Mouse (Mus musculus): ENCODE measurements at regions not wholly inside any gene's neighbourhood (a gene's known extent, or its start where the extent isn't known, plus 50 kb on each side); places are given as distances from the start of the nearest gene placed in this dataset.

GRCm38 (mm10) chr6:78228883-78229282 lies 141.6 kb upstream of the Reg3b start:
- no peak for DNase-seq

GRCm38 (mm10) chr6:78244404-78244803 lies 126.1 kb upstream of the Reg3b start:
- no peak for DNase-seq

- DNase-seq, result no peak
Measured at GRCm38 (mm10) chr6:78245010-78245409, 125.4 kb upstream of the Reg3b start.

- no peak for DNase-seq
Measured at GRCm38 (mm10) chr6:78250053-78250452, 120.4 kb upstream of the Reg3b start.

GRCm38 (mm10) chr6:78250541-78250940 lies 119.9 kb upstream of the Reg3b start:
- DNase-seq, result no peak

- no peak for DNase-seq
Measured at GRCm38 (mm10) chr6:78271879-78272546, 98.4 kb upstream of the Reg3b start.

GRCm38 (mm10) chr6:78277993-78278715 lies 92.3 kb upstream of the Reg3b start:
- DNase-seq, result peak; percentile 2

- no peak for DNase-seq
Measured at GRCm38 (mm10) chr6:78280541-78280940, 89.9 kb upstream of the Reg3b start.

- no peak for DNase-seq
Measured at GRCm38 (mm10) chr6:78294647-78295046, 75.8 kb upstream of the Reg3b start.

- DNase-seq, result peak; percentile 22
Measured at GRCm38 (mm10) chr6:78303187-78303740, 67.2 kb upstream of the Reg3b start.
